Mouse (Mus musculus) kidney, postnatal 0 days (tissue): ENCODE results near the gene Strbp. TPM values are rescaled to one million over a fixed set of nuclear protein-coding genes. Genes with fewer than 3 reads are reported as not detected.

Experiments
- ATAC-seq: fragments of 200-750 bp; cut with Nextera tagmentation; replicated peaks from 2 replicates; pipeline ENCODE4 v1.8.0; 2017; ENCODE audit warnings: low read depth, moderate number of reproducible peaks, moderate TSS enrichment, moderate library complexity; ENCODE audit not compliant: low FRiP score
- DNase-seq: peaks from one replicate; pipeline ENCODE4 v3.0.0-alpha.2; 2016; ENCODE audit warnings: low spot score
- H3K27ac ChIP-seq: fragments of 300-500 bp; sonication (generic); 2 replicates; pipeline ENCODE4 v1.5.1; 2014; ENCODE audit warnings: mild to moderate bottlenecking
- H3K27me3 ChIP-seq: fragments of 300-500 bp; sonication (generic); 2 replicates; pipeline ENCODE4 v1.6.1; 2014; ENCODE audit warnings: low read length, mixed read lengths; ENCODE audit not compliant: insufficient read depth
- H3K36me3 ChIP-seq: fragments of 300-500 bp; sonication (generic); 2 replicates; pipeline ENCODE4 v1.6.1; 2014; ENCODE audit warnings: low read length, mixed read lengths; ENCODE audit not compliant: insufficient read depth
- H3K4me1 ChIP-seq: fragments of 300-500 bp; sonication (generic); replicated peaks from 2 replicates; pipeline ENCODE4 v1.6.1; 2014; ENCODE audit warnings: antibody characterized with exemption, low read length, mixed read lengths; ENCODE audit not compliant: insufficient read depth
- H3K4me2 ChIP-seq: fragments of 300-500 bp; sonication (generic); 2 replicates; pipeline ENCODE4 v1.6.1; 2014; ENCODE audit warnings: mild to moderate bottlenecking, low read length, moderate library complexity, mixed read lengths
- H3K4me3 ChIP-seq: fragments of 300-500 bp; sonication (generic); replicated peaks from 2 replicates; pipeline ENCODE4 v1.5.1; 2014; ENCODE audit warnings: low read depth, low read length
- H3K9ac ChIP-seq: fragments of 300-500 bp; sonication (generic); 2 replicates; pipeline ENCODE4 v1.6.1; 2014; ENCODE audit warnings: low read depth, low read length
- H3K9me3 ChIP-seq: fragments of 300-500 bp; sonication (generic); replicated peaks from 2 replicates; pipeline ENCODE4 v1.6.1; 2016; ENCODE audit warnings: low read length, inconsistent platforms, mixed read lengths
- CTCF ChIP-seq: IDR thresholded peaks from 2 replicates; pipeline ENCODE4 v1.5.1; 2016; ENCODE audit warnings: antibody characterized with exemption, low read depth, mild to moderate bottlenecking, moderate library complexity
- whole genome bisulfite sequencing: fragments of 180-500 bp; shearing (Covaris S2); extraction: QIAGEN DNeasy Blood & Tissue Kit; methylation state at CpG from one replicate; pipeline ENCODE4 v1.1.7; 2014; 5-methylcytosine and 5-hydroxymethylcytosine counted together
- polyA plus RNA-seq: library from polyadenylated mRNA; unstranded; fragments of >200 nt; fragmentation: Nextera tagmentation; extraction: Ambion mirVana; gene quantifications from 2 replicates; pipeline ENCODE4 v1.2.1, GENCODE M21; 2015

The Strbp gene
- polyA plus RNA-seq, 1 experiment from 2014 or later = 42.0 TPM

DNA sequence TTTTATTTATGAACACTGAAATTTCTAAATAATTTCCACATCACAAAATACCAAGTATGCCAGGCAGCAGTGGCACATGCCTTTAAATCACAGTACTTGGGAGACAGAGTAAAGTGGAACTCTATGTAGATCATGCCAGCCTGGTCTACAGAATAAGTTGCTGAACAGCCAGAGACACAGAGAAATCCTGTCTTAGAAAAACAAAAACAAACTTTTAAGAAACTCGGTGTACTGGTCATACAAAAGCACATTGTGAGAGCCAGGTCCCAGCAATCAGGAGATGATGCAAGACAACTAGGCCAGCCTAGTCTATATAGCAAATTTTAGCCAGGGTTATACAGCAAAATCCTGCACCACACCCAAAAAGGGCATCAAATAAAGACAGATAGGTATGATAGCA lies 52.6 kb downstream of the Strbp start:
- Histone ChIP-seq H3K27ac (no peak overlapping the region), H3K9ac (no peak overlapping the region), H3K9me3 (no peaks in the 10 kb centered on the region), H3K36me3 (no peaks in the 10 kb centered on the region), H3K27me3 (no peaks in the 10 kb centered on the region), H3K4me1 (no peaks in the 10 kb centered on the region), H3K4me3 (no peak overlapping the region), H3K4me2 (no peak overlapping the region)
- 32% methylated on average over 1 of the region's 1 CpGs for WGBS
- no peak for DNase-seq
- no peak for TF ChIP-seq CTCF
- ATAC-seq = no peak

DNA sequence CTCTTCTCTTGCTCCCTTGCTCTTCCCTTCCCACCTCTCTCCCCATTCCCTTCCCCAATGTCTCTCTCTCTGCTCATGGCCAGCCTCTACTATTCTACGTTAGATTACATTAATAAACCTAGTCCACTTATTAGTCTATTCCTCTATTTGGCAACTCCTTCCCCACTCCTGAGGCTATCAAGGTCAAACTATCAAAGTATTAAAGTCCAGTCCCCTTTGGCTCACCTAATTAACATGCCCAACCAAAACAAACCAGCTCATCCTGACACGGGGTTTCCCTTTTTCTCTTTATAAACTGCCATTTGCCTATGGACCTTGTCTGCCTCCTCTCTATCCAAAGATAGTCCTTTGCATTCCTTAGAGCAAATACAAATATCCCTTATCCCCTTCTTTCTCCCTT lies 54.1 kb downstream of the Strbp start:
- ATAC-seq = no peak
- Histone ChIP-seq H3K9ac (no peak overlapping the region), H3K9me3 (no peaks in the 10 kb centered on the region), H3K4me2 (no peak overlapping the region), H3K36me3 (no peaks in the 10 kb centered on the region), H3K4me3 (no peak overlapping the region), H3K27me3 (no peaks in the 10 kb centered on the region), H3K27ac (no peak overlapping the region), H3K4me1 (no peaks in the 10 kb centered on the region)
- TF ChIP-seq CTCF = no peak
- WGBS = 75% methylated on average over 2 of the region's 2 CpGs
- no peak for DNase-seq

DNA sequence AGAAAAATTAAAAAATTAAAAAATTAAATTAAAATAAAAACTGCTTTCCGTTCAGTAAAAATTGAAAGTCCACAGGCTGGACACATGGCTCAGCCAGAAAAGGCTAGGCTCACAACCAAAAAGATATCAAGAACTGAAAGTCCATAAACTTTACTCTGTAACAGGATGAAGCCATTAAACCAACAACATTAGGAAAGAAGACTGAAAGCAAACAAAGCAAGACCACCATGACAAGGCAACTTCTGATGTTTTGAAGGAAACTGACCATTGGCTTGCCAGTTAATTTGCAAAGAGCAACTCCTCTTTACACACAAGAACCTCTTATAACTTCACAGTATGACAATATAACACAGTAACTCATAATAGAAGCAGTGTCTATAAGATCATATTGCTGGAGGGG lies 54.7 kb downstream of the Strbp start:
- H3K27ac ChIP-seq = no peak overlapping the region
- no peak overlapping the region for H3K9ac ChIP-seq
- 93% methylated on average over 1 of the region's 1 CpGs for WGBS
- ATAC-seq = no peak
- H3K4me3 ChIP-seq = no peak overlapping the region
- H3K9me3 ChIP-seq = no peaks in the 10 kb centered on the region
- no peak for TF ChIP-seq CTCF
- no peaks in the 10 kb centered on the region for H3K27me3 ChIP-seq
- DNase-seq = no peak
- H3K4me1 ChIP-seq = no peaks in the 10 kb centered on the region
- H3K36me3 ChIP-seq = no peaks in the 10 kb centered on the region
- H3K4me2 ChIP-seq = no peak overlapping the region

DNA sequence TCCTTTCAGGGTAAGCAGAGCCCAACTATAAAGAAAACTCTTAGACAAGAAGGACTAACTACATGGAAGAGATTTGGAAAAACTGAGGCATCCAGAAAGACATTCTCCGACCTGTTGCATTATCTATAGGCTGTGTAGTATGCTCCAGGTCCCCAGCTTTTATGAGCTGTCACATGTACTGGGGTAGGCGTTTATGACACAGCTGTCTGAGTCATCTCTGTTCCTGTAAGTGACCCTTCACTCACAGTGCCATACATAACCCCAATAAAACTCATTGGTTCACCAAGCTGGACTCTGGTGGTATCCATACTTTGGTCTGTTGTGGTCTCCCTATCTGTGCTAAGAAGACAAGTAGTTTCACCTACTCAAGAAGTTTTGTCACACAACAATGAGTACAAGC lies 80.3 kb downstream of the Strbp start:
- 79% methylated on average over 2 of the region's 2 CpGs for WGBS

DNA sequence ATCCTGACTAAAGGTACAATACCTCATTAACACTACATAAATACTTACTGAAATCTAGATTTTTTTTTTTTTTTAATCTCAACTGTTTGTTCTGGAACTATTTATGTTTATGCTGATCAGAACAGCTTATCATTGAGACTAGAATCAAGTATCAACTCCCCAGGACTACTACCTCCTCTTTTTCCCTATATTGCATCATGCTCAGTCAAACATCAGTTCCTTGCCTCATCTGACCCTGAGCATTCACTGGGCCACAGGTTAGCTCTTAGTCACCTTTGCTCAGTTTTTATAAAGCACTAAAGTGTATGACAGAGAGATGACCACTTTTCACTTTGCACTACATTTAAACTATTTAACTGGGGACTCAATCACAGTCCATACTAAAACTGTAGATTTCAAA lies 115.7 kb downstream of the Strbp start:
- Histone ChIP-seq H3K27ac (no peak overlapping the region), H3K36me3 (no peaks in the 10 kb centered on the region; the same call in 1 of the 2 replicates), H3K9me3 (no peaks in the 10 kb centered on the region), H3K4me1 (no peaks in the 10 kb centered on the region), H3K4me3 (no peak overlapping the region), H3K27me3 (no peaks in the 10 kb centered on the region), H3K9ac (no peak overlapping the region), H3K4me2 (no peak overlapping the region)
- no peak for TF ChIP-seq CTCF
- no peak for DNase-seq
- no peak for ATAC-seq

More for the DNA sequence above, 80.3 kb downstream of the Strbp start:
- H3K4me3 ChIP-seq = no peak overlapping the region
- H3K9me3 ChIP-seq = no peaks in the 10 kb centered on the region
- DNase-seq = no peak
- no peaks in the 10 kb centered on the region for H3K27me3 ChIP-seq
- no peak for ATAC-seq
- no peak overlapping the region for H3K4me2 ChIP-seq
- H3K27ac ChIP-seq = no peak overlapping the region
- 0 out of 2 replicates have a peak, but pooled peaks cover 2% of the 10 kb centered on the region for H3K36me3 ChIP-seq
- no peak overlapping the region for H3K9ac ChIP-seq
- no peak for TF ChIP-seq CTCF
- no peaks in the 10 kb centered on the region for H3K4me1 ChIP-seq

DNA sequence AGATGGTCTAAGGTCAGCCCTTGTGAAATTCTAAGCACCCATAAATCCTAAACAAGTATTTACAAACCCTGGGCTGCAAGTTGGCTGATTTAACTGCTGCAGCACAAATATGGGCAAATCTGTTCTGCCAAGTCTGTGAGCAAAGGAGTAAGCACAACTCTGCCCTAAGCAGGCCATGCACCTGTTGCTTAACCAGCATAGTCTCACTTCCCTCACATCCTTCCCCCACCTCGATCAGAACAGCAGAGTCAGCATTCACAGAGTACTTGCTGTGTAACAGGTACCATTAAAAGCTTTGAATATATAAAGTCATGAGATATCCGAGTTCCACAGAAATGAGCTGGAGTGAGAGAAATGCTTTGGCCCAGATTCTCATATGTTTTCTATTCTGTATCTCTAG lies 125.5 kb downstream of the Strbp start:
- no peak for TF ChIP-seq CTCF
- WGBS = 74% methylated on average over 2 of the region's 2 CpGs
- DNase-seq = no peak
- H3K4me1 ChIP-seq = no peaks in the 10 kb centered on the region
- no peaks in the 10 kb centered on the region for H3K27me3 ChIP-seq
- no peak overlapping the region for H3K4me2 ChIP-seq
- no peak for ATAC-seq
- peaks cover 3% of the 10 kb centered on the region; the same call in 1 of the 2 replicates for H3K36me3 ChIP-seq
- H3K9me3 ChIP-seq = no peaks in the 10 kb centered on the region
- H3K4me3 ChIP-seq = no peak overlapping the region
- H3K9ac ChIP-seq = no peak overlapping the region
- H3K27ac ChIP-seq = no peak overlapping the region

DNA sequence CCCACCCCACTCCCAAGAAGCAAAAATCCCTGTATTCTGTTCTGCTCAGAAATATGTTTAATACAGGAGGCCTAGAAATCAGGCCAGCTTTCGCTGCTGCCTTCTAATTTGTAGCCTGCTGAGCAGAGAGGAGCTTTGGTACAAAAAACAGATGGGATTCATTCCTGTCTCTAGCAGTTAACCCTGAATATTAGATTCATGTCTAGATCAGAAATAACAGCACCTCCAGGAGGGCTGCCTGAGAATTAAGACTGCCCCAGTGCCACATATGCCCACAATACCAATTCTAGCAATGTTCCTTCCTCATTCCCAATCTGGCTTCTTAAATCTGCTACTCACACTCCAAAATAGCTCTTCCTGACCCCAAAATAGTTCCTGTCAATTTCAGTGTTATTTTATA lies 127.0 kb downstream of the Strbp start:
- Histone ChIP-seq H3K27ac (no peak overlapping the region), H3K9me3 (no peaks in the 10 kb centered on the region), H3K4me3 (no peak overlapping the region), H3K4me2 (no peak overlapping the region), H3K9ac (no peak overlapping the region), H3K4me1 (no peaks in the 10 kb centered on the region), H3K36me3 (peaks cover 3% of the 10 kb centered on the region; the same call in 1 of the 2 replicates), H3K27me3 (no peaks in the 10 kb centered on the region)
- ATAC-seq (no peak), DNase-seq (no peak)
- 95% methylated on average over 1 of the region's 1 CpGs for WGBS
- no peak for TF ChIP-seq CTCF
